In the genomic region with DNA sequence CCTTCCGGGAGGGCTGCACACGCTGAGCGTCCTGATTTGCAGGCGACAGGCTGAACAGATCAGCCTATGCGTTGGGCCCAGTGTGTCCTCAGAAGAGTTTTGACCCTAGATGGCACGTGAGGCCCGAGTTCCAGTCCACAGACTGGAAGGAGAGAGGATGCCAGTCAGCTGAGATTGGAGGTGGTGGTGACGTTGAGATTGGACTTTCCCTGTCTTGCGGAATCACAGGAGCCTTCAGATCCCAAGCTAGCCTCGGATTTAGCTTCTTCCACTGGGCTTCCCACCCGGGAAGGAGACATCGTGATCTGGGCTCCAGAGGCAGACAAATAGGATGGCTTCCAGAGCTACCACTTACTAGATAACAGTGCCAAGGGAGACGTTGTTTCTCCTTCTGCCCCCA, we compare ENCODE assay signal across 10 mouse cellular contexts. TPM values are rescaled to one million over a fixed set of nuclear protein-coding genes. Genes with fewer than 3 reads are reported as not detected.
DNase-seq lines count a peak whose midpoint lies in the region; ATAC-seq and TF ChIP-seq lines count a peak whose summit lies in the region.
"Had no signal": no experiment of that assay in that cellular context is flagged by ENCODE, and none has a peak within 500 bp of the region (broad histone marks: within the 10 kb centered on the region; RNA-seq: fewer than 3 reads in every experiment).

A gene (minus strand): TSS at position 101 of the 400 bp plus-strand sequence.

- H3K36me3 ChIP-seq in lung, postnatal 0 days (ENCODE audit: insufficient read depth, low read length): no peaks in the 10 kb centered on the region
- no peaks in the 10 kb centered on the region for H3K36me3 ChIP-seq in forebrain, postnatal 0 days (ENCODE audit: insufficient read depth)
- H3K36me3 ChIP-seq in limb, embryonic 14.5 days (ENCODE audit: control insufficient read depth, insufficient read depth, low read length): no peaks in the 10 kb centered on the region

- no peak for ATAC-seq in lung, postnatal 0 days
- no peak for ATAC-seq in forebrain, postnatal 0 days
- ATAC-seq in limb, embryonic 14.5 days (ENCODE audit: low FRiP score, low read depth): no peak
- ATAC-seq in megakaryocyte-erythroid progenitor cell, adult 5-6 weeks (replicated peaks; ENCODE audit: low FRiP score, low TSS enrichment, poor library complexity, severe bottlenecking): no peak

- peaks cover 56% of the 10 kb centered on the region for H3K27me3 ChIP-seq in lung, postnatal 0 days (replicated peaks; ENCODE audit: insufficient read depth, low read length)
- H3K27me3 ChIP-seq in forebrain, postnatal 0 days (ENCODE audit: insufficient read depth, low read length): peaks cover 51% of the 10 kb centered on the region
- peaks cover 63% of the 10 kb centered on the region for H3K27me3 ChIP-seq in limb, embryonic 14.5 days (ENCODE audit: control insufficient read depth, insufficient read depth, low read length)

- TF ChIP-seq CTCF in lung, postnatal 0 days (IDR thresholded peaks at IDR 0.05): no peak
- no peak for TF ChIP-seq CTCF in forebrain, postnatal 0 days (IDR thresholded peaks at IDR 0.05; ENCODE audit: low read depth)

- H3K4me3 ChIP-seq in lung, postnatal 0 days (ENCODE audit: low read depth, low read length): peak within 1 kb of the TSS; percentile 15; the same call in 1 of the 2 replicates
- peak within 1 kb of the TSS; percentile 39 for H3K4me3 ChIP-seq in forebrain, postnatal 0 days (ENCODE audit: low read depth, low read length)
- peak within 1 kb of the TSS; percentile 37 for H3K4me3 ChIP-seq in limb, embryonic 14.5 days (replicated peaks; ENCODE audit: low read length)

- peak within 1 kb of the TSS; percentile 22 for H3K4me2 ChIP-seq in lung, postnatal 0 days (replicated peaks; ENCODE audit: low read depth, low read length)
- peak within 1 kb of the TSS; percentile 63 for H3K4me2 ChIP-seq in forebrain, postnatal 0 days (ENCODE audit: low read depth)
- peak within 1 kb of the TSS; percentile 60 for H3K4me2 ChIP-seq in limb, embryonic 14.5 days (replicated peaks; ENCODE audit: low read depth, low read length, severe bottlenecking)

- H3K4me1 ChIP-seq in lung, postnatal 0 days (ENCODE audit: insufficient read depth, low read depth, low read length): no peaks in the 10 kb centered on the region
- no peaks in the 10 kb centered on the region for H3K4me1 ChIP-seq in forebrain, postnatal 0 days (ENCODE audit: insufficient read depth)
- H3K4me1 ChIP-seq in limb, embryonic 14.5 days (ENCODE audit: control insufficient read depth, insufficient read depth, low read length): 0 out of 2 replicates have a peak, but pooled peaks cover 5% of the 10 kb centered on the region

- H3K27ac ChIP-seq in lung, postnatal 0 days (ENCODE audit: low read length): no peak within 1 kb of the TSS
- no peak within 1 kb of the TSS for H3K27ac ChIP-seq in forebrain, postnatal 0 days (ENCODE audit: low read depth, low read length)
- H3K27ac ChIP-seq in limb, embryonic 14.5 days (replicated peaks; ENCODE audit: low read depth, low read length): no peak within 1 kb of the TSS

- TF ChIP-seq POLR2A in limb, embryonic 14.5 days (IDR thresholded peaks at IDR 0.05; ENCODE audit: borderline replicate concordance, extremely low read depth, insufficient read depth, insufficient read length): no peak

- TF ChIP-seq EP300 in lung, postnatal 0 days (IDR thresholded peaks at IDR 0.05): no peak

- 15% methylated on average over 13 of the region's 13 CpGs for WGBS in lung, postnatal 0 days
- 16% methylated on average over 13 of the region's 13 CpGs for WGBS in forebrain, postnatal 0 days
- 16% methylated on average over 13 of the region's 13 CpGs for WGBS in limb, embryonic 14.5 days

- H3K9me3 ChIP-seq in lung, postnatal 0 days (ENCODE audit: low read length): no peaks in the 10 kb centered on the region
- H3K9me3 ChIP-seq in forebrain, postnatal 0 days (ENCODE audit: low read length): no peaks in the 10 kb centered on the region
- no peaks in the 10 kb centered on the region for H3K9me3 ChIP-seq in limb, embryonic 14.5 days (ENCODE audit: control insufficient read depth, low read length)

- no peak within 1 kb of the TSS for H3K9ac ChIP-seq in lung, postnatal 0 days (replicated peaks; ENCODE audit: low read depth)
- H3K9ac ChIP-seq in forebrain, postnatal 0 days: no peak within 1 kb of the TSS
- H3K9ac ChIP-seq in limb, embryonic 14.5 days (ENCODE audit: low read depth, low read length, severe bottlenecking): no peak within 1 kb of the TSS

- DNase-seq in lung, postnatal 0 days (ENCODE audit: low spot score): no peak
- no peak for DNase-seq in lung, adult 18-20 months
- no peak for DNase-seq in forebrain, postnatal 0 days
- no peak for DNase-seq in limb, embryonic 14.5 days (ENCODE audit: low spot score)
- DNase-seq in layer of hippocampus, postnatal 25 days (ENCODE audit: extremely low spot score in 1 of 2, low spot score in 1 of 2): no peak
- DNase-seq in thymus, postnatal 25 days: no peak
- DNase-seq: kidney, adult 11 months; lung, adult 2 months had no signal

RNA-seq across cellular contexts. Expression of the gene that starts here (rescaled TPM):
- not detected in 2 replicates for polyA plus RNA-seq in lung, postnatal 0 days (2015; fragmentation: Nextera tagmentation; extraction: Ambion mirVana)
- 0.69 and 0.90 TPM in 2 replicates for total RNA-seq in forebrain, postnatal 0 days (2014; rRNA removed)
- 0.15 and 0.47 TPM in 2 replicates for polyA plus RNA-seq in forebrain, postnatal 0 days (2015; fragmentation: Nextera tagmentation; extraction: Ambion mirVana)
- 0.03 TPM in 1 of 2 replicates, not detected in the other for polyA plus RNA-seq in limb, embryonic 14.5 days (2012; rRNA removed)
- polyA plus RNA-seq in limb, embryonic 14.5 days (2014; fragmentation: Nextera tagmentation; extraction: Ambion mirVana): not detected in 2 replicates
- total RNA-seq in layer of hippocampus, postnatal 25 days (2021): not detected
- not detected in 2 replicates for total RNA-seq in megakaryocyte-erythroid progenitor cell, adult 5-6 weeks (2014; fragmentation: Nextera tagmentation)
- total RNA-seq in megakaryocyte-erythroid progenitor cell, adult 5-6 weeks (2017): not detected in 2 replicates
- polyA plus RNA-seq: lung, adult 2 months; thymus, postnatal 0 days had no signal
